Mouse (Mus musculus): ENCODE measurements around the gene Cwf19l1.

DNA sequence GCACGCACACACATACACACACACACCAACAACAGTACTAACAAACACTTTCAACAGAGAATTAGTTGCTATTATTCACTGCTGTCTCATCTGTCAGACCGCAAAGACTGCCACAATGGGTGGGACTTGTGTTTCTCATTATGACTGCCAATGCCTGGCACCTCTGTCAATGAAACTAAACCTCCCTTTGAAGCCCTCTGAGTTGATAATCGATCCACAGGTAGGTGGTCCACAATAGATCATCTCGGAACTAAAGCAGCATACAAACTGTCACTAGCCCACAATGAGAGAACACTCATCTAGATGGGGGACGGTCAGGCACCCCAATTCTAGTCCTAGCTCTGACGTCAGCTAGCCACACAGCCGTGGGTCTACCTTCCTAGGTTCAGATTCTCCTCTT is 14.5 kb downstream of the Cwf19l1 start:
- TF ChIP-seq CTCF (IDR thresholded peaks at IDR 0.05; ENCODE audit: low read depth, low read length) (no peak), POLR2A (IDR thresholded peaks at IDR 0.05; ENCODE audit: extremely low read depth, insufficient read depth, low read length) (no peak)
